In the genomic region with DNA sequence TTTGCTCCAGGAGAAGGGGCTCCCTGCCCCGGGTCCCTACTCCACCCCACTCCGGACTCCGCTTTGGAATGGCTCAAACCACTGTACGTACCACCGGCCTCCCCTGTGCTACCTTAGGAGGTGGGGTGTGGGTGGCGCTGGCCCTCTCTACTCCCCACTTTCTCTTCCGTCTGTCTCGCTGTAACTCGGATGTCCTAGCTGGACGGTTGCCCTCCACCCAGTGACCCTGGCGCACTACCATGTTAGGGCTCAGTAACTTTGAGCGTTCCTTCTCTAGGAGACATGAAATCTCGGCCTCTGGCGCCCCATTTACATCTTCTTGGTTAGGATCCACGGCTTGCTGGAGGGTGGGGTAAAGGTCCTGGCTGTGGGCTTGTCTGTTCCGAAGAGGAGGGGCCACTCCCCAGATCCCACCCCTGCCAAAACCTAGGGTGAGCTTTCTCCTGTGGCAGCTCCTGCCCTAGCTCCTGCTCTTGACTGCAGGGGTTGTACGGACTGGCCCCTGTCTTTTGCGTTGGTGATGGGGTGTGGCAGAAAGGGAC, we compare ENCODE assay signal across 8 mouse cellular contexts. TPM values are rescaled to one million over a fixed set of nuclear protein-coding genes. Genes with fewer than 3 reads are reported as not detected.
A peak's percentile ranks its signal among the peaks of the same experiment; 100 is the strongest.
DNase-seq lines count a peak whose midpoint lies in the region; ATAC-seq and TF ChIP-seq lines count a peak whose summit lies in the region.

No protein-coding gene starts in this region.

- no peak for ATAC-seq in heart, embryonic 14.5 days (ENCODE audit: insufficient number of reproducible peaks, insufficient read depth, low FRiP score, low read depth)
- no peak for ATAC-seq in midbrain, embryonic 16.5 days

- H3K36me3 ChIP-seq in heart, embryonic 14.5 days (ENCODE audit: control insufficient read depth, insufficient read depth, low read length) = peaks cover 20% of the 10 kb centered on the region
- no peaks in the 10 kb centered on the region for H3K36me3 ChIP-seq in midbrain, embryonic 16.5 days (ENCODE audit: control insufficient read depth, insufficient read depth, low read length)

- peaks cover 46 to 77% of the 10 kb centered on the region in 2 experiments for H3K4me1 ChIP-seq in heart, embryonic 14.5 days (ENCODE audit: control insufficient read depth in 2 of 2, insufficient read depth in 2 of 2, low read length in 2 of 2)
- peaks cover 56% of the 10 kb centered on the region for H3K4me1 ChIP-seq in midbrain, embryonic 16.5 days (ENCODE audit: control insufficient read depth, insufficient read depth, low read length)

- intact Hi-C loops in gastrocnemius, adult 2 months (cut with DNase I) = no loop called here

- DNase-seq in gastrocnemius, adult 2 months = peak; percentile 77
- no peak for DNase-seq in gastrocnemius, adult 8-10 months (ENCODE audit: low spot score in 2 of 2)
- peak; percentile 51 for DNase-seq in adrenal gland, adult 8-10 months
- peak; percentile 54 to 65 for DNase-seq in kidney, postnatal 4 days
- no peak for DNase-seq in layer of hippocampus, adult 8-10 months (ENCODE audit: low spot score in 2 of 2)
- no peak for DNase-seq in left cerebral cortex, adult 18-20 months (ENCODE audit: low spot score in 2 of 2)

- 19% methylated on average over 18 of the region's 18 CpGs for WGBS in heart, embryonic 14.5 days
- WGBS in midbrain, embryonic 16.5 days = 11% methylated on average over 18 of the region's 18 CpGs

- no peak for TF ChIP-seq CTCF in gastrocnemius, adult 2 months (IDR thresholded peaks at IDR 0.05)

- H3K27me3 ChIP-seq in heart, embryonic 14.5 days (ENCODE audit: control insufficient read depth, insufficient read depth, low read length) = no peaks in the 10 kb centered on the region
- peaks cover 10% of the 10 kb centered on the region for H3K27me3 ChIP-seq in midbrain, embryonic 16.5 days (ENCODE audit: control insufficient read depth, insufficient read depth, low read depth, low read length)

- peak overlapping the region; percentile 88 for H3K4me2 ChIP-seq in heart, embryonic 14.5 days (ENCODE audit: low read length)
- H3K4me2 ChIP-seq in midbrain, embryonic 16.5 days (ENCODE audit: low read length) = peak overlapping the region; percentile 92

- H3K9me3 ChIP-seq in heart, embryonic 14.5 days (ENCODE audit: control insufficient read depth, low read length) = no peaks in the 10 kb centered on the region
- no peaks in the 10 kb centered on the region for H3K9me3 ChIP-seq in midbrain, embryonic 16.5 days (replicated peaks; ENCODE audit: control insufficient read depth, low read length, poor library complexity, severe bottlenecking)

- H3K27ac ChIP-seq in gastrocnemius, adult 2 months = peak overlapping the region; percentile 89
- H3K27ac ChIP-seq in heart, embryonic 14.5 days (replicated peaks in 1 of 2; ENCODE audit: control insufficient read depth in 1 of 2, insufficient read depth in 1 of 2, low read depth in 2 of 2, low read length in 2 of 2) = peak overlapping the region; percentile 1 to 91; a peak in 2 of 4 replicates
- H3K27ac ChIP-seq in midbrain, embryonic 16.5 days (ENCODE audit: low read length) = no peak overlapping the region

- peak overlapping the region; percentile 85 for H3K4me3 ChIP-seq in gastrocnemius, adult 2 months
- H3K4me3 ChIP-seq in heart, embryonic 14.5 days (ENCODE audit: control insufficient read depth in 1 of 2, insufficient read depth in 1 of 2, low read depth in 1 of 2, low read length in 2 of 2) = peak overlapping the region; percentile 55 to 65
- H3K4me3 ChIP-seq in midbrain, embryonic 16.5 days (ENCODE audit: low read depth, low read length) = peak overlapping the region; percentile 54

- H3K9ac ChIP-seq in heart, embryonic 14.5 days (ENCODE audit: low read length) = peak overlapping the region; percentile 82
- peak overlapping the region; percentile 72 for H3K9ac ChIP-seq in midbrain, embryonic 16.5 days (ENCODE audit: low read depth, low read length)

RNA-seq across cellular contexts. Expression of a gene that starts 21.7 kb away (rescaled TPM):
- not detected for total RNA-seq in gastrocnemius, adult 2 months (2021)
- total RNA-seq in gastrocnemius, adult 8-10 months (2022) = not detected
- total RNA-seq in adrenal gland, adult 8-10 months (2022) = not detected
- 1.00 and 2.3 TPM in 2 replicates for polyA plus RNA-seq in heart, embryonic 14.5 days (2014; fragmentation: Nextera tagmentation; extraction: Ambion mirVana)
- polyA plus RNA-seq in midbrain, embryonic 16.5 days (2015; fragmentation: Nextera tagmentation; extraction: Ambion mirVana) = 1.0 and 1.9 TPM in 2 replicates
- total RNA-seq in layer of hippocampus, adult 8-10 months (2022) = 1 to 10 TPM in 2 of 4 experiments, not detected in 2; 1.4 to 1.6 TPM
- total RNA-seq in left cerebral cortex, adult 18-20 months (2021) = 1 to 10 TPM; 1.8 to 2.0 TPM

RNA-seq across cellular contexts. Expression of a gene that starts 33.5 kb away (rescaled TPM):
- 10 to 100 TPM; 10.2 to 12.4 TPM for total RNA-seq in gastrocnemius, adult 2 months (2021)
- total RNA-seq in gastrocnemius, adult 8-10 months (2022) = 10 to 100 TPM in 2 of 4 experiments, 1 to 10 TPM in 2; 8.3 to 11.7 (median 9.5) TPM
- total RNA-seq in adrenal gland, adult 8-10 months (2022) = 10 to 100 TPM; 21.3 to 36.8 (median 30.8) TPM
- polyA plus RNA-seq in heart, embryonic 14.5 days (2014; fragmentation: Nextera tagmentation; extraction: Ambion mirVana) = 31.4 and 33.4 TPM in 2 replicates
- polyA plus RNA-seq in midbrain, embryonic 16.5 days (2015; fragmentation: Nextera tagmentation; extraction: Ambion mirVana) = 9.5 and 9.6 TPM in 2 replicates
- total RNA-seq in layer of hippocampus, adult 8-10 months (2022) = 10 to 100 TPM; 17.3 to 20.2 (median 19.4) TPM
- total RNA-seq in left cerebral cortex, adult 18-20 months (2021) = 10 to 100 TPM; 14.4 to 14.9 TPM

RNA-seq across cellular contexts. Expression of a gene that starts 53.5 kb away (rescaled TPM):
- total RNA-seq in gastrocnemius, adult 2 months (2021) = under 1 TPM in 1 of 2 experiments, not detected in 1; 0.11 TPM
- total RNA-seq in gastrocnemius, adult 8-10 months (2022) = under 1 TPM in 2 of 4 experiments, not detected in 2; 0.07 to 0.13 TPM
- under 1 TPM; 0.20 to 0.95 (median 0.72) TPM for total RNA-seq in adrenal gland, adult 8-10 months (2022)
- polyA plus RNA-seq in heart, embryonic 14.5 days (2014; fragmentation: Nextera tagmentation; extraction: Ambion mirVana) = 15.6 and 17.5 TPM in 2 replicates
- 2.4 TPM in 2 replicates for polyA plus RNA-seq in midbrain, embryonic 16.5 days (2015; fragmentation: Nextera tagmentation; extraction: Ambion mirVana)
- 1 to 10 TPM in 1 of 4 experiments, under 1 TPM in 3; 0.36 to 1.2 (median 0.44) TPM for total RNA-seq in layer of hippocampus, adult 8-10 months (2022)
- under 1 TPM; 0.33 to 0.45 TPM for total RNA-seq in left cerebral cortex, adult 18-20 months (2021)

Comparison
In these comparisons a context has a peak if more than half of its experiments do, and no peak if none do; other contexts are left out.
1. DNase-seq: peak in gastrocnemius, adult 2 months (single experiment), adrenal gland, adult 8-10 months (single experiment) and kidney, postnatal 4 days (2 of 2); none in gastrocnemius, adult 8-10 months (0 of 2), layer of hippocampus, adult 8-10 months (0 of 2) and left cerebral cortex, adult 18-20 months (0 of 2).
2. Peak in every context shown above with its lines, with median percentiles within 50 percentile points of each other: H3K4me3 ChIP-seq.